Comparison of ENCODE assay signal across 11 mouse cellular contexts in genomic region chr8:111680423-111681028, GRCm38 (mm10). TPM values are rescaled to one million over a fixed set of nuclear protein-coding genes. Genes with fewer than 3 reads are reported as not detected.
DNase-seq lines count a peak whose midpoint lies in the region; ATAC-seq and TF ChIP-seq lines count a peak whose summit lies in the region.
"Had no signal": no experiment of that assay in that cellular context is flagged by ENCODE, and none has a peak within 500 bp of the region (broad histone marks: within the 10 kb centered on the region; RNA-seq: fewer than 3 reads in every experiment).

No protein-coding gene starts in this region.

- H3K79me2 ChIP-seq in MEL (ENCODE audit: control insufficient read depth, insufficient read depth, low read length, poor library complexity) = no peaks in the 10 kb centered on the region

- no peaks in the 10 kb centered on the region for H3K36me3 ChIP-seq in kidney, adult 2 months (ENCODE audit: control insufficient read depth, insufficient read depth, low read length)
- no peaks in the 10 kb centered on the region for H3K36me3 ChIP-seq in MEL (ENCODE audit: control insufficient read depth in 1 of 2, insufficient read depth in 2 of 2, low read length in 2 of 2)
- H3K36me3 ChIP-seq: forebrain, embryonic 12.5 days had no signal

- TF ChIP-seq POLR2A in kidney, adult 2 months (IDR thresholded peaks at IDR 0.05; ENCODE audit: low read depth, low read length) = no peak
- TF ChIP-seq POLR2A in MEL (IDR thresholded peaks at IDR 0.05; ENCODE audit: control insufficient read depth in 1 of 2, insufficient read depth in 1 of 2, low read depth in 1 of 2, low read length in 2 of 2, poor library complexity in 1 of 2) = no peak

- 50% methylated on average over 17 of the region's 17 CpGs for WGBS in kidney, adult 2 months

- H3K4me3 ChIP-seq in kidney, adult 2 months (ENCODE audit: insufficient read depth, low read depth, low read length) = no peak overlapping the region
- H3K4me3 ChIP-seq in MEL (ENCODE audit: control insufficient read depth in 1 of 2, insufficient read depth in 1 of 2, low read depth in 2 of 2, low read length in 2 of 2) = no peak overlapping the region
- H3K4me3 ChIP-seq: forebrain, embryonic 12.5 days had no signal

- H3K9ac ChIP-seq in MEL (ENCODE audit: control insufficient read depth, low read depth, low read length, poor library complexity, severe bottlenecking) = no peak overlapping the region
- H3K9ac ChIP-seq: forebrain, embryonic 12.5 days had no signal

- peak; percentile 32 for TF ChIP-seq RAD21 in MEL (IDR thresholded peaks at IDR 0.05; ENCODE audit: low read depth, low read length)

- no peaks in the 10 kb centered on the region for H3K9me3 ChIP-seq in MEL (replicated peaks; ENCODE audit: insufficient read depth, low read length)

- TF ChIP-seq EP300 in MEL (IDR thresholded peaks at IDR 0.05; ENCODE audit: low read depth in 1 of 2, low read length in 2 of 2) = no peak

- peak; percentile 49 to 63 for DNase-seq in kidney, postnatal 4 days
- DNase-seq in kidney, adult 2 months = no peak
- no peak for DNase-seq in MEL (ENCODE audit: low read depth, low spot score)
- peak; percentile 37 for DNase-seq in embryo, embryonic 11 days
- DNase-seq in lung, postnatal 10 days = peak; percentile 33
- DNase-seq in spleen, postnatal 36 days (ENCODE audit: low spot score in 2 of 2) = no peak
- DNase-seq in layer of hippocampus, postnatal 25 days (ENCODE audit: extremely low spot score in 1 of 2, low spot score in 1 of 2) = no peak

- no peak overlapping the region for H3K27ac ChIP-seq in kidney, adult 2 months (ENCODE audit: insufficient read depth, low read depth, low read length)
- no peak overlapping the region for H3K27ac ChIP-seq in MEL (ENCODE audit: control insufficient read depth, low read depth, low read length)
- H3K27ac ChIP-seq: forebrain, embryonic 12.5 days had no signal

- no peak for TF ChIP-seq CTCF in kidney, adult 2 months (conservative IDR thresholded peaks at IDR 0.05; ENCODE audit: insufficient read depth, insufficient read length, low read depth, low read length)
- TF ChIP-seq CTCF in MEL (IDR thresholded peaks at IDR 0.05 in 2 of 3, conservative IDR thresholded peaks at IDR 0.05 in 1 of 3; ENCODE audit: control insufficient read depth in 1 of 3, insufficient read depth in 1 of 3, low read depth in 2 of 3, low read length in 3 of 3, poor library complexity in 1 of 3, severe bottlenecking in 1 of 3) = peak; percentile 44 to 64 (median 58)

- no peak for ATAC-seq in monocyte, adult 5-6 weeks (replicated peaks; ENCODE audit: insufficient number of reproducible peaks, low FRiP score, low TSS enrichment, poor library complexity, severe bottlenecking)

- H3K4me1 ChIP-seq in kidney, adult 2 months (ENCODE audit: control insufficient read depth, insufficient read depth, low read length) = no peaks in the 10 kb centered on the region; the same call in 1 of the 2 replicates
- H3K4me1 ChIP-seq in MEL (ENCODE audit: control insufficient read depth in 1 of 2, insufficient read depth in 2 of 2, low read length in 2 of 2) = peaks cover 0 to 11% of the 10 kb centered on the region in 2 experiments; a peak in 2 of 4 replicates
- H3K4me1 ChIP-seq: forebrain, embryonic 12.5 days had no signal

- no peaks in the 10 kb centered on the region for H3K27me3 ChIP-seq in kidney, adult 2 months (replicated peaks; ENCODE audit: control insufficient read depth, insufficient read depth, low read length)
- H3K27me3 ChIP-seq in MEL (ENCODE audit: control insufficient read depth in 1 of 2, insufficient read depth in 2 of 2, low read length in 2 of 2) = no peaks in the 10 kb centered on the region
- H3K27me3 ChIP-seq: forebrain, embryonic 12.5 days had no signal

TF ChIP-seq in MEL, 35 proteins besides CTCF, POLR2A, EP300 and RAD21:
- TF ChIP-seq MAFK (IDR thresholded peaks at IDR 0.05; ENCODE audit: borderline replicate concordance, low read depth, low read length) (no peak), TCF12 (IDR thresholded peaks at IDR 0.05; ENCODE audit: low read depth, low read length) (no peak), POLR2AphosphoS5 (IDR thresholded peaks at IDR 0.05; ENCODE audit: borderline replicate concordance, low read depth, low read length) (no peak), SMC3 (IDR thresholded peaks at IDR 0.05; ENCODE audit: low read depth, low read length) (peak; percentile 60), NRF1 (IDR thresholded peaks at IDR 0.05; ENCODE audit: insufficient read depth, low read depth, low read length, poor library complexity, severe bottlenecking) (no peak), ZC3H11A (IDR thresholded peaks at IDR 0.05; ENCODE audit: low read depth, low read length) (peak; percentile 27; the same call in 1 of the 2 replicates), GABPA (IDR thresholded peaks at IDR 0.05; ENCODE audit: low read depth, low read length) (no peak), CHD2 (IDR thresholded peaks at IDR 0.05; ENCODE audit: low read length) (no peak), ZNF384 (IDR thresholded peaks at IDR 0.05; ENCODE audit: low read depth, low read length) (no peak), MYB (IDR thresholded peaks at IDR 0.05; ENCODE audit: low read depth, low read length) (no peak)

RNA-seq across cellular contexts. Expression of gene Ctrb1, which starts 10.3 kb away (rescaled TPM):
- polyA plus RNA-seq in kidney, adult 2 months (2012; rRNA removed) = 0.17 and 0.29 TPM in 2 replicates
- total RNA-seq in MEL (2012; rRNA removed) = not detected in 2 replicates
- polyA plus RNA-seq in MEL (2012; ENCODE audit: insufficient read depth in 1 of 2, insufficient read length in 2 of 2, low read depth in 1 of 2, low replicate concordance in 2 of 2, missing spikeins in 1 of 2) = not detected
- total RNA-seq in monocyte, adult 5-6 weeks (2017) = not detected in 3 replicates
- not detected for total RNA-seq in layer of hippocampus, postnatal 25 days (2021)
- total RNA-seq: layer of hippocampus, adult 8-10 months; neutrophil, adult 5-6 weeks had no signal
- polyA plus RNA-seq: forebrain, embryonic 12.5 days had no signal

RNA-seq across cellular contexts. Expression of gene Zfp1, which starts 37.3 kb away (rescaled TPM):
- polyA plus RNA-seq in kidney, adult 2 months (2012; rRNA removed) = 6.6 and 7.5 TPM in 2 replicates
- 12.0 and 12.2 TPM in 2 replicates for total RNA-seq in MEL (2012; rRNA removed)
- 10 to 100 TPM in 1 of 2 experiments, not detected in 1; 12.4 TPM for polyA plus RNA-seq in MEL (2012; ENCODE audit: insufficient read depth in 1 of 2, insufficient read length in 2 of 2, low read depth in 1 of 2, low replicate concordance in 2 of 2, missing spikeins in 1 of 2)
- total RNA-seq in monocyte, adult 5-6 weeks (2017) = 7.6 to 11.8 TPM (median 9.6 TPM) in 3 replicates
- total RNA-seq in layer of hippocampus, postnatal 25 days (2021) = 10 to 100 TPM; 19.4 to 22.3 TPM

RNA-seq across cellular contexts. Expression of gene Ldhd, which starts 50.4 kb away (rescaled TPM):
- 336 and 441 TPM in 2 replicates for polyA plus RNA-seq in kidney, adult 2 months (2012; rRNA removed)
- total RNA-seq in MEL (2012; rRNA removed) = 0.03 and 0.04 TPM in 2 replicates
- polyA plus RNA-seq in MEL (2012; ENCODE audit: insufficient read depth in 1 of 2, insufficient read length in 2 of 2, low read depth in 1 of 2, low replicate concordance in 2 of 2, missing spikeins in 1 of 2) = not detected
- total RNA-seq in monocyte, adult 5-6 weeks (2017) = not detected in 3 replicates
- 1 to 10 TPM; 6.6 to 7.2 TPM for total RNA-seq in layer of hippocampus, postnatal 25 days (2021)
- total RNA-seq: neutrophil, adult 5-6 weeks had no signal

Comparison
In these comparisons a context has a peak if more than half of its experiments do, and no peak if none do; other contexts are left out.
1. DNase-seq: peak in kidney, postnatal 4 days (2 of 2), embryo, embryonic 11 days (single experiment) and lung, postnatal 10 days (single experiment); none in kidney, adult 2 months (single experiment), MEL (single experiment), spleen, postnatal 36 days (0 of 2) and layer of hippocampus, postnatal 25 days (0 of 2).